Mouse (Mus musculus): Measurements from ENCODE around the gene Krt78.
A peak's percentile ranks its signal among the peaks of the same experiment; 100 is the strongest.

Gene Krt78

GRCm38 (mm10) chr15:101973414-101974077, 19.5 kb upstream of the Krt78 start:
- DNase-seq (ENCODE audit: low read depth, low spot score), result peak; percentile 95

DNA sequence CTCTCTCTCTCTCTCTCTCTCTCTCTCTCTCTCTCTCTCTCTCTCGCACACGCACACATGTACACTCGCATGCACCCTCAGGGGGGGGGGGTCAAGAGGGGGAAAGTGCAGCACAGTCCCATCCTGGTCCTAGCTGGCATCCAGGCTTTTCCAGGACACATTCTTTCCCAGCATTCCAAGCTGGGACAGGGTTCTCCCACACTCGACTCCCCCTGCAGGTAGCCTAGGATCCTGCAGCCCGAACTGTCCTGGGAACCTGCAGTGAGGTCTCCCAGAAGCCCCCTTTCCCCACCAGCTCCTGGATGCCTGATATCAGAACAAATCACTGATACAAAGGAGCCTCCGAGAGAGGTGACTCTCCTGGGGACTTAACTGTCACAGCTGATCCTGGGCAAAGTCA, 16.4 kb upstream of the Krt78 start:
- DNase-seq (ENCODE audit: low read depth, low spot score), result peak; percentile 73

DNA sequence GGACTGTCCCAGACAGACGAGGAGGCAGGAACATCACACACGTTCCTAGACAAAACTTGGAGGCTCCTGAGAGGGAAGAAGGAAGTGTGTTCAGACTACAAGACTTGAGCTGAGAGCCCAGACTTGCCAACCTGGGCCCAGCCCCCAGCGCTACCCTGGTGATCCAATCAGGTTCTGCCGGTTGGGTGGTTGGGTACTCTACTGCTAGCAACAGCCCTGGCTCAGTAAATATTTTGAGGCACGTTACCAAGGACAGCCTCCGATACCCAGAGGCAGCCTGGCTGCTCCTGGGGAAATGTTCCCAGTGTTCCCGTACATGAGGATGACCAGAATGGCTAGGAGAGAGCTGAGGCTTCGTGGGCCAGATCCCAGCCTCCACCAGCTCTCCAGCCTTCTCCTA, 12.7 kb upstream of the Krt78 start:
- no peak for DNase-seq (ENCODE audit: low read depth, low spot score)

DNA sequence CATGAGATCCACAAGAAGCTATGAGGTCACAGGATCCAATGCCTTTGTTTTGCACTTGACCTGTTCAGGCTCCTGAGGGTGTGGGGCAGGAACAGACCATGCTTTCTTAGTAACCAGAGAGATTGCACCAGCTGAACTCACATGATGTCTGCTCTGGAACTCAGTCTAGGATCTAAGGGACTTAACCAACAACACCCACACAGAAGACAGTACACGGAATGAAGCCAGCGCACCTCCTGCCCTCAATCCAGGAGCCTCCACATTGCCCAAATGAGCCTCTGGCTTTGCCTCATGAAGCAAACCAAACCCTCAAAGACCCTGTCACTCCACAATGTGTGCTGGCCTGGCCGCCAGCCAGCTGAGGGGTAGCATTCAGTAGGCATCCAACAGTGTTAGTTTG, 4.8 kb upstream of the Krt78 start:
- no peak for DNase-seq (ENCODE audit: low read depth, low spot score)

DNA sequence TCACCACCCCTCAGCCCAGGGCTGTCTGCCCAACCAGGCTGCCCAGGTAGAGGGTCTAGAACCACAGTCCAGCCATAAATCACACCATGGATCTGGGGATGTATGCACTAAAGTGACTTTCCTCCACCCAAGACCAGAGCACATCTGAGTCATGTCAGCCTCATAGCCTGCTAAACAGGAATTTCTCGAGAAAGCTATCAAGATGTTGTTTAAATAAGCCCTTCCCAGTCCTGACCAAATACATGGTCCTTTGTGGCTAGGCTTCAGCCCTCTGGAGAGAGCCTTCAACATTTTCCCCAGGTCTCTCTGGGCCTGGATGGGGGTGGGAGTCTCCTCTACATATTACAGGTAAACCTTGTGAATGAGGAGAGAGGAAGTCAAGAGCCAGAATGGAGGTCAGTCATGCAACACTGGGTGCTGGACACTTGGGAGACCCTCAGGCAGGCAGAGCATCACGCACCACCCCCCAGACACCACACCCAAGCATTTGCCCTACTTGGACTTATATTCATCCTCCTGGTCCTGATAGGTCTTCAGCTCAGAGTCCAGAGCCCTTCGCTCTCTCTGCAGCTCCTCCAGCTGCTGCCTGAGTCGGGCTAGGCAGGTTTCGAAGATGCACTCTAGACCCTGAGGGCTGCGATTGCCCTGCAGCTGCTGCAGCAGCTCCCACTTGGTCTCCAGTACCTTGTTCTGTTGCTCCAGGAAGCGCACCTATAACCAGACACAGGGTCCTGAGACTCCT, 1.2 kb downstream of the Krt78 start:
- no peak for DNase-seq (ENCODE audit: low read depth, low spot score)

DNA sequence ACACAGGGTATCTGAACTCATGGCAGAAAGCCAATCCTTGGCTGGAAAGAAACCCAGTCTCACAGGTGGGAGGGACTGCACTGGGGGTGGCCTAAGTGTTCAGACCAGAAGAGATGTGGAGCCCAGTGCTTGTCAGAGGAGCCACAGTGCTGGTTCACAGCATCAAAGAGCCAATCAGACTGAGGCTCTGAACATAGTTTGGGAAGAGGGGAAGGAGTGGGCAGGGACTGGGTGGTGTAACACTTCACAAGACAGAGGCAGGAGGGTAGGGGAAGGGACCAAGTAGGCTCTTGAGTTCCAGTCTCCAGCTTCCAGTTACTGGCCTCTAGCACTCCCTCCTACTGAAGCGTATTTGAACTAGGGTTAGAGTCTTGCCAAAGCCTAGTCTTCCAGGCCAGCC, 8.7 kb downstream of the Krt78 start:
- DNase-seq (ENCODE audit: low read depth, low spot score), result no peak

DNA sequence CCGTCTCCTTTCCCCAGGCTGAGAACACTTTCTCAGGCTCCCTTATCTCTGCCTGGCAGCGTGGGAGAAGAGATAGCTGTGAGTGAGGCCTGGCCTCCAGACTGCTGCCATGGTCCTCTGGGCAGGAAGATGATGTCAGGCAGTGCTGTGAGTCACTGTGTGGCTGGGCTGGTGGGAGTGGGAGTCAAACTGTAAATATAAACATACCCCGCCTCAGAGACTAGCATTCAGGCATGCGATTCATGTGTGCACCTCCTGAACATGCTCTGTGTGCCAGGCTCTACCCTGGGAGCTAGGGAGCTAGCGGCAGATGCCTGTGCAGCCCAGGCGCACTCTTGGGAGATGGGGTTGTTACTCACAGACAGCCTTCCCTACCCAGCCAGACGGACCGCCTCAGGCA, 12.1 kb downstream of the Krt78 start:
- DNase-seq (ENCODE audit: low read depth, low spot score), result no peak

DNA sequence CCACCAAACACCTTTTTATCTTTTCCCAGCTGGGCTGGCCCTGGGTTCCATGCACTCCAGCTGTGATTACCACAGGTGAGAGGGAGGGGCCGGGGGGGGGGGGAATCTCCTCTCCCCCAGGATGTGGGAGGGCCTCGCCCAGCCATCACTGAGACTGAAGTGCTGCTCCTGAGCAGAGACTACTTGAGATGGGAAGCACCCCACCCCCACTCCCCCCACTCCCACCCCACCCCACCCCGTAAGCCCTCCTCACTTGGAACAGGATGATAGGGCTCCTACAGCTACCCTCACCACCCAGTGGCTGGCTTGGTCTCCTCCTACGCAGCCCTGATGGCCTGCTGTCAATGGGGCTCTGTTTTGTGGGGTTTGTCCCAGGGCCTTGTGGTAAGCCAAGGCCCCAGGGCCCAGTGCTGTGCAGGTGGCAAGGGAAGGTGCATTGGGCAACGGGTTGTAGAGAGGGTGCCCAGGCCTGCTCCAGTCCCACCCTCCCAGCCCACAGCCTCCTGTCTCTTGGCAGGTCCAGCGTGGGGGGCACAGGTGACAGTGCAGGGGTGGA, 13.7 kb downstream of the Krt78 start, which contains the start of gene Krt79:
TSS of gene Krt79 (minus strand) at position 51 of the 556 bp plus-strand sequence.
- DNase-seq (ENCODE audit: low read depth, low spot score), result no peak

DNA sequence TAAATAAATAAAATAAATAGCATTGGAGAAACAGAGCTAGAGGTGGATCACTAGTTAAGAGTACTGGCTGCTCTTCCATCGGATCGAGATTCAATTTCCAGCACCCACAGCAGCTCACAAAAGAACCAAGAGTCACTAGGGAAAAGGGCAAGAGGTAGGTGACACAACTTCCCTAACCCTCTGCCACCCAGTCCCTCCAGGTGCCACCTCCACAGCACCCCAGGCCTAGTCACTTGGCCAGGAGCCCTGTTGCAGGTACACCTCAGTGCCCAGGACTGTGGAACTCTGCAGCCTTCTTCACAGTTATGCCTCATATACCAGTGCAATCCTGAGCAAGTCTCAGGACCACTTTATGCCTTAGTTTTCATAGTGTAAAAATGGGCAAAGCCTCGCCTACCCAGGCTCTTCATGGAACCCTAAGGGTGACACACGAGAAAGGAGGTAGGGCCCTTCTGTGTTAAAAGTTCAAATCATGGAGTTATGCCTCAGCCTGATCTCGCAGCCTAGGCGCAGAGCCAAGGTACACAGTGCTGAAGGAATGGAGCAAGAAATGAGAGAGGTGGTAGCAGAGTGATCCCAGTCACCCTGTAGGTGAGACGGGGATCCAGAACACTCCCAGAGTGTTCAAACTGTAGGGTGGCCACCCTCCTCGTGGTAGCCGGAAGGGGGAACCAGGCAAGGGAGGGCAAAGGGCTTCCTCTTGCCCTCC, 15.3 kb downstream of the Krt78 start:
- no peak for DNase-seq (ENCODE audit: low read depth, low spot score)

DNA sequence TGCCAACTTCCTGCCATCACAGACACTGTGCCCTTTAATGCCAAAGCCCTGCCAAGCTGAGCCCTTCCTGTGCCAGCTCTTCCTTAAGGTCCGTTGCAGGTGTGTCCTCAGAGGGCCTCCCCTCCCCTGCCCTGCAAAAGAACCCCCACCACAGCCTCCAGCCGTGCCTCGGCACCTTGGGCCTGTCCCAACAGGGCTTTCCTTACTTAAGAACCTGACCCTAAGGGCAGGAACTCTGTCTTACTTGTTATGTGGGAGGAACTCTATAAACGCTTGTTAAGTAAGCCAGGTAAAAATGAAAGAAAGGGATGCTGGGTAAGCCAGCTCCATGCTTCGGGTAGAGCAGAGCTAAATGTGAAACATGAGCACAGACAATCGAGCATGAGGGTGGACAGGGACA, 21.1 kb downstream of the Krt78 start:
- no peak for DNase-seq (ENCODE audit: low read depth, low spot score)

DNA sequence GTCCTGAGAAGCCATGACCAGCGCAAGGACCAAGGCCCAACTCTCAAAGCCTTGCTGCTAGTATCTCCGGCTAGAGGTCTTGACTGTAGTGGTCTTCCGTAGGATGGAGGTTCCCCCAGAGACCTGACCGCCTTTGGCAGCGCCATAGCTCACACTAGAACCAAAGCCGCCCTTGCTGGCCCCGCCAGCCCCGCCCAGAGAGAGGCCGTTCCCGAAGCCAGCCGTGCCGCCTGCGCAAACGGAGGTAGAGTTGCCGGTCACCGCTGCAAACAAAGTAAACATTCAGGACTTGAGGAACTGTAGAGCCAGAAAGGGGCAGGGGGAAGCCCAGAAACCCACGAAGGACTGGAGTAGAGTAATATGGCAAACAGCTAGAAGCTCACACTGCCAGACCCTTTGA, 24.4 kb downstream of the Krt78 start:
- peak; percentile 10 for DNase-seq (ENCODE audit: low read depth, low spot score)

DNA sequence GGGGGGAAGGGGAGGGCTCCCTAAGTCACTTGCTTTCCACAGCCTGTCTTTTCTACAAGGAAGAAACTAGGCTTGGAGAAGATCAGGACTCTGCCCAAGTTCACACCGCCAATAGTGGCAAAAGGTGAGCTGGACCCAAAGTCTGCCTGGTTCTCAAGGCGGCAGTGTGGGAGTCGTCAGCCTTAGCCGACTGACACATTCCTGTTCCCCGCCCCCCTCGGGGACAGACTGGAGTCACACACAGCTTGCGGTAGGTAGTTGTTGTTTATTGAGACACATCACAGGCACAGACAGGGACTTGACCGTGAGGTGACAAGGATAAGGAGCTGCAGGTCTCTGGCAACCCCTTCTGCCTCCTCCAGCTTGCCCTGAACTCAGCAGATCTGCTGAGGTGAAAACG, 25.0 kb downstream of the Krt78 start:
- peak; percentile 11 for DNase-seq (ENCODE audit: low read depth, low spot score)

DNA sequence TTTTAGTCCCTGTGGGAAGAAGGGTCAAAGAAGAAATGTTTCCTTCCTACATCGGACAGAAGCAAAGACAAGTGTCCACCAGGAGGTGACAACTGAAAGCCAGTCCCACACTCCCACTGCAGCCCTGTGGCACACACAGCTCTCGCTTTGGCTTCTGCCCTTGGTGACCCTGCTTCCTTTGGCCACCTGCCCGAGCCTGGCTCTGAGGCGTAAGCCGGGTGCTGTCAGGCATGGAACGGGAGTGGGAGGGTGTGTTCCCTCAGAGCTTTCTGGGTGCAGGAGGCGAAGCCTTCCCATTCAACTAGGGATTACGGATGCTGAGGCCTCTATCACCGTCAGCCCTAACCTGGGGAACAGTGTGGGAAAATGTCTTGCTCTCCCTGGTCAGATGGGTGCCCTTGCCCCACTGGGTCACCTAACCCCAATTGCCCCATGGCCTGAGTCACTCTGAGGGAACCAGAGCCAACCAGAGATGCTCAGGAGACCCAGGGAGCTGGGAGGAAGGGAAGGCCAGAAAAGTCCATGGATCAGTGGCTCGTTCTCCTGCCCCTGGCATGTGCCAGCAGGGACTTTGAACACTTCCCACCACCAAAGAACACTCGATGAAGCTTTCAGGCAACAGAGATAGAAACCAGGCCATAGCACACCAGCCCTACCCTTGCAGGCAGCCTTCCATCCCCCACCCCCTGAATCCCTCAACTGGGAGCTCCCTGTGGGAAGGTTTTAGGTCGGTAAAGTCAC, 26.6 kb downstream of the Krt78 start:
- no peak for DNase-seq (ENCODE audit: low read depth, low spot score)

DNA sequence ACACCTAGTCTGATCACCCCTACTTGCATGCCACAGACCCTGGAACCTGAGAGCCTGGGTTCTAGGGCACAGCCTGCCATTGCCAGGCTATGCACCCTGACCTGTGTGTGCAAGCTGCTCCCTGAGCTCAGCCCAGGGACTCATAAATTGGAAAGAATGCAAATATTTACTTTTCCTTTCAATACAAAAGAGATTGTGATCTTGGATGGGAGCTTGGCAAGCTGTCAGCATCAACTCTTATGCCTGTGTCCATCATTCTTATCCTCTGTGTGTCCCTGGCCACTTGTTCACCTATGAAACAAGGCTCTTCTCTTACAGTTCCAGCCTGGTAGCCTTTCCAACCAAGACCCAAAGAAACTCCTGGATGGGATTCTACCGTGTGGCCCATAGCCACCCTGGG, 29.0 kb downstream of the Krt78 start:
- DNase-seq (ENCODE audit: low read depth, low spot score), result no peak

- no peak for DNase-seq (ENCODE audit: low read depth, low spot score)
These were observed 29.5 kb downstream of the Krt78 start, which contains the start of gene Krt4 for GRCm38 (mm10) chr15:101924635-101925034. TSS of gene Krt4 (minus strand) at chr15:101924735.

DNA sequence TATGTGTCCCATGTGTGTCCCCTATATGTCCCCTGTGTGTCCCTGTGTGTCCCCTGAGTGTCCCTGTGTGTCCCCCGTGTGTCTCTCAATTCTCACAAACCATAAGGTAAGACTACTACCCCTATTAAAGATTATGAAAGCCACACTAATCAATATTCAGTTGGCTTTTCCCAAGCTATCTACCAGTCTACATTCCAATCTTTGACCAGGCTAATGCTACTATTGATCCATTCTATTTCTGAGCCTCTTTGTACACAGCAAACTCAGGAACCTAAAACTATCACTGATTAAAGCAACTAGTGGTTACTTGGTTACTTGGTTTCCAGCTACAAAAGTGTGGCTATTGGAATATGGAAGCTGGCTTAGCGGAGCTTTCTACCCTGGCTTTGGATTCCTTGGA, 31.8 kb downstream of the Krt78 start:
- DNase-seq (ENCODE audit: low read depth, low spot score), result no peak

DNA sequence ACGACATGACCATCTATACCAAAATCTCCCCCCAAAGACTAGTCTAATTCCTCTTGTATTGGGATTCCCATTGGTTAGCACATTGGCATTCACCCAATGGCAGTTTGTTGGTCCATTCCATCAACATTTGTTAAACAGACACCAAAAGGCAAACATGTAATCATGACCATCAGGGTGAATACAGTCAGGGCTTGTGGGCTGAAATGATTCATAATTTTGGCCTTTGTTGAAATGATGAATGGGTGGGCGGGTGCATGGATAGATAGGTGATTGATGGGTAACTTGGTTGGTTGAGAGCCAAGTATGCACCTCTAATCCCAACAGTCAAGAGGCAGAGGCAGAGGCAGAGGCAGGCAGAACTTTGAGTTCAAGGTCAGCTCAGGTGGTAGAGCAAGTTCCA, 38.0 kb downstream of the Krt78 start:
- no peak for DNase-seq (ENCODE audit: low read depth, low spot score)

GRCm38 (mm10) chr15:101904849-101905248, 49.2 kb downstream of the Krt78 start:
- DNase-seq (ENCODE audit: low read depth, low spot score), result no peak

DNA sequence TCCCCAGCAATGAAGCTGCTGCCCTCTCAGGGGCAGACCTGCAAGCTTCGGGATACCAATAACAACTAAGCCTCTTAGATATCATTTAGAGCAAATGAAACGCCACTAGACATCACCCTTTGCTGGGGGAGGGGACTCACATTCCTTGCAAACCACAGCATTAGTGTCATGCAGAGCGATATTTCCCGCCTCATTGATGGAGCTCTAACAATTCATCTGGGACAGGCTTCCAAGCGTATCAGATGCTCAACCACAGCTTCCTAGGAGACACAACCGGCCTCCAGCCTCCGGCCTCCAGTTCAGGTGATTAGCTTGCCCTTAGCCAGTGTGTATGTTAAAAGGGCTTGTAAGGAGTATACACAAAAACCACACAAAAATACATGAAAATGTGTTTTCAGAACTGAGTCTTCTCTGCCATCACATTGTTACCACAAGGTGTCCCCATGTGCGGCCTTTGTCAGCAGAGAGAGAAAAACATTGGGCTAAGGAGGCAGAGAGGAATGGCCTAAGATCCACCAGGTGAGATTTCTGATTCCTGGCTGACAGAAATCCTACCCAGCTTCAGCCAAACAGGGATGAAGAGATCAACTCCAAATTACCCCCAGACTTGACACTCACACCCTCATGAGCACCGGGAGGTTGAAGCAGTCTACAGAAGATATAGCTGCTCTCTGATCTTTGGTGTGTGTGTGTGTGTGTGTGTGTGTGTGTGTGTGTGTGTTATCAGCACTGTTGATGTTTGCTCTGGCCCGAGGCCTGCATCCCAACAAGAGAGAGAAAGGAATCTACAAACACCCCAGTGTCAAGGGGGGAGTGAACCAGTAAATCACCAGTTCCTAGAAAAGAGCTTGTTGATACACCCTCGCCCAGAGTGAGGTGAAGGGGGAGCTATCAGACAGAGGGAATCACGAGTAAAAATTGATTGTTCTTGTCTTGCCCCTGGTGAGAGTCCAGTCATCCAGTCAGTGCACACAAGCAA, 51.6 kb downstream of the Krt78 start:
- DNase-seq (ENCODE audit: low read depth, low spot score), result no peak

Measured in forelimb bud, embryonic 11.5 days (tissue).